Mouse (Mus musculus) embryonic facial prominence, embryonic 13.5 days (tissue): ENCODE measurements around the gene Bckdha. TPM values are rescaled to one million over a fixed set of nuclear protein-coding genes. Genes with fewer than 3 reads are reported as not detected.

Experiments
- ATAC-seq: fragments of 200-750 bp; cut with Nextera tagmentation; 2 replicates; pipeline ENCODE4 v1.8.0; 2017; ENCODE audit warnings: low read depth; ENCODE audit not compliant: insufficient number of reproducible peaks, insufficient read depth, low FRiP score, low TSS enrichment
- H3K27ac ChIP-seq: fragments of 300-500 bp; sonication (generic); 2 replicates; pipeline ENCODE4 v1.5.1; 2015; ENCODE audit warnings: moderate library complexity, mild to moderate bottlenecking, inconsistent platforms
- H3K27me3 ChIP-seq: fragments of 300-500 bp; sonication (generic); 2 replicates; pipeline ENCODE4 v1.6.1; 2015; ENCODE audit warnings: mild to moderate bottlenecking, inconsistent platforms
- H3K36me3 ChIP-seq: fragments of 300-500 bp; sonication (generic); 2 replicates; pipeline ENCODE4 v1.6.1; 2015; ENCODE audit warnings: mild to moderate bottlenecking, inconsistent platforms
- H3K4me1 ChIP-seq: fragments of 300-500 bp; sonication (generic); 2 replicates; pipeline ENCODE4 v1.6.1; 2015; ENCODE audit warnings: inconsistent platforms
- H3K4me2 ChIP-seq: fragments of 300-500 bp; sonication (generic); 2 replicates; pipeline ENCODE4 v1.6.1; 2015; ENCODE audit warnings: moderate library complexity, mild to moderate bottlenecking, inconsistent platforms
- H3K4me3 ChIP-seq: fragments of 300-500 bp; sonication (generic); 2 replicates; pipeline ENCODE4 v1.5.1; 2015; ENCODE audit warnings: mild to moderate bottlenecking, inconsistent platforms
- H3K9ac ChIP-seq: fragments of 300-500 bp; sonication (generic); 2 replicates; pipeline ENCODE4 v1.6.1; 2015; ENCODE audit warnings: mild to moderate bottlenecking, inconsistent platforms
- H3K9me3 ChIP-seq: fragments of 300-500 bp; sonication (generic); 2 replicates; pipeline ENCODE4 v1.6.1; 2016; ENCODE audit warnings: inconsistent platforms
- WGBS: fragments of 180-500 bp; shearing (Covaris S2); methylation state at CpG from one replicate; pipeline ENCODE4 v1.1.7; 2015; ENCODE audit warnings: mixed read lengths; 5-methylcytosine and 5-hydroxymethylcytosine counted together
- polyA plus RNA-seq: library from polyadenylated mRNA; unstranded; fragments of >200 nt; fragmentation: Nextera tagmentation; extraction: Ambion mirVana; gene quantifications from 2 replicates; pipeline ENCODE4 v1.2.1, GENCODE M21; 2015

The Bckdha gene
- polyA plus RNA-seq, 1 experiment from 2014 or later: 60.6 TPM

DNA sequence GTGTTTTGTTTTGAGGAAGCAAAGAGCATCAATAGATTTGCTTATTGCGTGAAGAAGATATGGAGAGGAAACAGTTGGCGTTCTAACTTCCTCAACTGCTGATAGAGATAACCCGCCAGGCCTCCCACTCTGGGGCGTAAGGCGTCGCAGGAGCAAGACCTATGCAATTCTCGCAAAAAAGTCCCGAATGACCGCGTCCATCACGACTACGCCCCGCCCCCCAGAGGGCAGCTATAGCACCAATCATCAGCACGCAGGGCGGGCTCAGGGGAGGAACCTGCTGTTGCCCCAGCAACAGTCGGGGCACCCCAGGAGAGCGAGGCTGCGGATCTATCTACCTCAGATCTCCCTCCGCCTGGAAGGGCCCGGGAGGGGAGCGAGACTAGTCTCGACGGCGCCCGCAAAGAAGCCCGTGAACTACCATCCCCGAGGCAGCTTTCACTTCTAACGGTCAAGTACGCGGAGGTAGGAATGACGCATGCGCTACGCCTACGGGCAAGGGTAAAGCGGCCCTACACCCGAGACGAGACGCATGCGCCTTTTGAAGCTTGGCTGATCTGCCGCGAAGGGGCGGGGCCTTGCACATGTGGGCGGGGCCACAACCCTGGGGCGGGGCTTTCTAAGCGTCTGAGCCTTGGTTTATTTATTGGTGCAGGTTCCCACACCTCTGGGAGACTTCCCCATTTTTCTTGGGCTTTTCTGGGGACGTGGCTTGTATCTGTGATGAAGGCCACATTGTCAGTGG is 21.9 kb upstream of the Bckdha start, which contains the start of gene B9d2:
B9d2 (plus strand) TSS at position 267 of the 745 bp plus-strand sequence.
- H3K9ac ChIP-seq: peak within 1 kb of the TSS; percentile 73
- peak; percentile 91 for ATAC-seq
- no peaks in the 10 kb centered on the region for H3K9me3 ChIP-seq
- H3K27me3 ChIP-seq: peaks cover 29% of the 10 kb centered on the region
- peaks cover 27% of the 10 kb centered on the region for H3K4me1 ChIP-seq
- H3K4me3 ChIP-seq: peak within 1 kb of the TSS; percentile 64
- under 1% methylated on average over 46 of the region's 46 CpGs for WGBS
- H3K36me3 ChIP-seq: 0 out of 2 replicates have a peak, but pooled peaks cover 3% of the 10 kb centered on the region
- peak within 1 kb of the TSS; percentile 71 for H3K4me2 ChIP-seq
- H3K27ac ChIP-seq: peak within 1 kb of the TSS; percentile 93

DNA sequence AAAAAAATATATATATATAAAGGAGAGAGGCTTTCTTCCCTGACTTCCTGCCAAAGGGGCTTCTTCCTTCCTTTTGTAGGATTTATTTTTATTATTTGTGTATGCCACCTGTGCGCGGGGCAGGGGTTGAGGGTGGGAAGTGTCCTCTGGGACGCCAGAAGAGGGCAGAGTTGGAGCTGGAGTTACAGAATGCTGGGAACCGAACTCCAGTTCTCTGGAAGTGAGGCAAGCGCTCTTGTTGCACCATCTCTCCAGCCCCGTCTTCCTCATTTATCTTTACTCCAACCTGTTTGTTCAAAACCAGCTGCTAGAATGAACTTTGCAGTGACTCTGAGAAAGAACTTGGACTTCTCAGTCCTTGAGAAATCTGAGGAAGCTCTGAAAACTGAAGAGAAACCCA is 21.2 kb upstream of the Bckdha start:
- H3K27me3 ChIP-seq: peaks cover 33% of the 10 kb centered on the region
- H3K4me3 ChIP-seq: peak overlapping the region; percentile 64
- 0 out of 2 replicates have a peak, but pooled peaks cover 3% of the 10 kb centered on the region for H3K36me3 ChIP-seq
- H3K9ac ChIP-seq: peak overlapping the region; percentile 73; the same call in 1 of the 2 replicates
- peak overlapping the region; percentile 71 for H3K4me2 ChIP-seq
- no peak overlapping the region for H3K27ac ChIP-seq
- peaks cover 26% of the 10 kb centered on the region for H3K4me1 ChIP-seq
- no peaks in the 10 kb centered on the region for H3K9me3 ChIP-seq
- WGBS: 6% methylated on average over 6 of the region's 6 CpGs
- no peak for ATAC-seq

DNA sequence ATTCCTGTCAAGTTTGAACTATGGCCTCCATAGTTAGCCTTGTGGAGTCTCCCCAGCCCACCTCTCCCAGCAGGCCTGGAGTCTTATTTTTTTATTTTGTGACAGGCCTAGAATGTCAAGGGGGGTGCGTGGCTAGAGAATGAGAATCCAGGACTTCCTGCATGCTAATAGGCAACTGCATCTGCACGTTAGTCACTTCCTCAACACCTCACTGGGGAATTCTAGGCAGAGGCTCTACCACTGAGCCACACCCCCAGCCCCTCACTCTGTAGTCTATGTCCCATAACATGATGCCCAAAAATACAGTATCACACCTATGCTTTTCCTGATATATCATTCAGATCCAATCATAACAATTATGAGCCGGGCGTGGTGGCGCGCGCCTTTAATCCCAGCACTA is 18.2 kb upstream of the Bckdha start:
- ATAC-seq: no peak
- Histone ChIP-seq H3K9ac (no peak overlapping the region), H3K36me3 (no peaks in the 10 kb centered on the region), H3K27ac (no peak overlapping the region), H3K4me2 (no peak overlapping the region), H3K9me3 (no peaks in the 10 kb centered on the region), H3K27me3 (peaks cover 57% of the 10 kb centered on the region), H3K4me1 (peaks cover 28% of the 10 kb centered on the region), H3K4me3 (no peak overlapping the region)
- WGBS: 91% methylated on average over 7 of the region's 7 CpGs

DNA sequence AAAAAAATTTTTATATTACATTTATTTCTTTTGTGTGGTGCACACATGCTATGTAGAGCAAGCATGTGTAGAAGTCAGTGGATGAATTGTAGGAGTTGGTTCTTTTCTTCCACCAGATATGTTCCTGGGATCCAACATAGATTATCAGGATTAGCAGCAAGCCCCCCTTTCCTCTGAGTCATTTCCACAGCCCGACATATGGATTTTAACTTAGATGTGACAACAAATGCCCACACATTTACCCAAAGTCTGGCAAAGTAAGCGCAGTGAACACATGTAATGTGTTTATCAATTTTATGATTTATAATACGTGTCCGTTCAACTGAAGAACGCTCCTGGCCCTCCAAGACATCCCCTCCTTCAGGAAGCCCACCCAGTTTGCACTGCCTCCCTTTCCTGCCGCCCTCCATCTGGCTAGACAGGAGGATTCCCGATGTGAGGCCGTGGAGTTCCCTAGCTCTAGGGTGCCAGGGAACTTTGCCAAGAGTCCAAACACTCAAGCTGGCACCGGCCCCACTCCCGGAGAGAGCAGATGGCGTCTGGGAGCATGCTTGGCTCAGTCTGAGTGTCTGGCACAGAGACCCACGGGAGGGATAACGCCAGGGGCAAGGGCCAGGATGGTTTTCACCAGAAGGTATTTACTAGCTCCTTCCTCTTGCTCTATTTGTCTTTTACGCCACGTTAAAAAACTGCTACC is 17.5 kb upstream of the Bckdha start:
- no peaks in the 10 kb centered on the region for H3K9me3 ChIP-seq
- H3K27ac ChIP-seq: no peak overlapping the region
- no peak for ATAC-seq
- H3K4me3 ChIP-seq: no peak overlapping the region
- no peaks in the 10 kb centered on the region for H3K36me3 ChIP-seq
- peaks cover 57% of the 10 kb centered on the region for H3K27me3 ChIP-seq
- H3K9ac ChIP-seq: no peak overlapping the region
- peaks cover 24% of the 10 kb centered on the region for H3K4me1 ChIP-seq
- H3K4me2 ChIP-seq: peak overlapping the region; percentile 9; the same call in 1 of the 2 replicates
- 63% methylated on average over 15 of the region's 15 CpGs for WGBS

DNA sequence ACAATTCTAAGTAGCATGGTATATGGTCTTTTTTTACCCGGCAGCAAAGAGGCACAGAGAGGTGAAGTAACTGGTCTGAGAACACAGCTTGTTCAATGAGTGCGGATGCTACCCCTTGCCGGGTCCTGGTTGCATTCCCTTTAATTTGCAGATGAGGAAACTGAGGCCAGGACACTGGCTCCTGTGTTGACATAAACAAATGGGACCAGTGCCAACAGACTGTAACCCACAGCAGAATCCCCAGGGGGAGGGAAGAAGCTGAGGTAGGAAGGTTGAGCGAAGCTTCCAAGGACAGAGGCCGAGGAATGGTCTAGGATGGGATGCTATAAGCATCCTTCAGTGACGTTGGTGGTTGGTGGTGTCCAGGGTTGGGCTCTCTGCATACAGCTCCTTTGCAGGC is 16.6 kb upstream of the Bckdha start:
- Histone ChIP-seq H3K4me3 (peak overlapping the region; percentile 37; the same call in 1 of the 2 replicates), H3K4me2 (peak overlapping the region; percentile 65), H3K27me3 (peaks cover 57% of the 10 kb centered on the region), H3K9ac (peak overlapping the region; percentile 66; the same call in 1 of the 2 replicates), H3K9me3 (no peaks in the 10 kb centered on the region), H3K27ac (no peak overlapping the region), H3K4me1 (peaks cover 21% of the 10 kb centered on the region), H3K36me3 (no peaks in the 10 kb centered on the region)
- ATAC-seq: no peak
- 43% methylated on average over 6 of the region's 6 CpGs for WGBS

DNA sequence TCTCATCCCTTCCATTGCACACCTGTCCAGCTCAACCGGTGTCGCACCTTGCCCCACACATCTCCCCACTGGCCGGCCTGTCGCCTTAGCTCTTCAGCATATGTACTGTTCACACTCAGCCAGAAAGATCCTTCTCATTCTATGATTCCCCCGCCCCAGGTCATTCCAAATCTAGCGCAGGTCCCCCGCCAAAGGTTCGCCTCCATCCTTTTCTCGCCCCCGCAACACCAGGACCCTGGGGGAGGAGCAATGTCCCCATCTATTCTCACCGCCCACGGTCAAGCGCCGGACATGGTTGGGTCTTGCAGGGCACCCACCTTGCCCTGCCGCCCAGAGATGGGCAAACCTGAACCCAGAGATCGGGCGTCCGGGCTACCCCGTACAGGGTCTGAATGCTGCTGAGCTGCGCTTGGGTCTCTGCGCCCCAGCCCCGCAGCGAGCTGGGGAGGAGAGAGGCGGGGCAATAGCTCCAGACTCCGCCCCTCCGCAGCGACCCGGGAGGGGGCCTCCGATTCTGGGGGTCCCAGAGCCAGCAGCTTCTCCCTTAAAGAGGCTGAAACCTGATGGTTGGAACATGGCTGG is 16.0 kb upstream of the Bckdha start, which contains the start of gene Tmem91:
Tmem91 (minus strand) TSS at position 448 of the 582 bp plus-strand sequence.
- H3K4me3 ChIP-seq: peak within 1 kb of the TSS; percentile 37
- H3K27ac ChIP-seq: no peak within 1 kb of the TSS
- peaks cover 57% of the 10 kb centered on the region for H3K27me3 ChIP-seq
- 3% methylated on average over 29 of the region's 29 CpGs for WGBS
- peaks cover 16% of the 10 kb centered on the region for H3K4me1 ChIP-seq
- ATAC-seq: no peak
- peak within 1 kb of the TSS; percentile 65 for H3K4me2 ChIP-seq
- peak within 1 kb of the TSS; percentile 66 for H3K9ac ChIP-seq
- no peaks in the 10 kb centered on the region for H3K9me3 ChIP-seq
- peaks cover under 1% of the 10 kb centered on the region; the same call in 1 of the 2 replicates for H3K36me3 ChIP-seq

DNA sequence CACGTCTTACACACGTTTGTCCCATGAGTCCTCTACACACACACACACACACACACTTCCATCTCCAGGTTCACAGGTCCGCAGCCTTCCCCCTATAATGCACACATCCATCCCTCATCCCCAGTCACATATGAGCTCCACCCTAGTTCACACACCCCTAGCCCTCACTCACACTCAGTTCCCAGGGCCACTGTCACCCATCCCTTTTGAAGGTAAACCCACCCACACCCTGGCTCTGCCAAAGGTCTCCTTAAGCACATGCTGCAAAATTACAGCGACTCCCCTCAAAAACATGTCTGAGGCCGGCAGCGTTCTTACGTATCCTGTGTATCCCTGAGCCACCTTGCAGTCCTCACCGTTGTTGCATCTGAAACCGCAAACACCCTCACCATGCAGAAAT is 15.5 kb upstream of the Bckdha start:
- H3K27me3 ChIP-seq: peaks cover 54% of the 10 kb centered on the region
- H3K4me3 ChIP-seq: no peak overlapping the region
- H3K4me2 ChIP-seq: peak overlapping the region; percentile 65; the same call in 1 of the 2 replicates
- ATAC-seq: no peak
- H3K9ac ChIP-seq: peak overlapping the region; percentile 66; the same call in 1 of the 2 replicates
- H3K9me3 ChIP-seq: no peaks in the 10 kb centered on the region
- H3K36me3 ChIP-seq: peaks cover 5% of the 10 kb centered on the region; the same call in 1 of the 2 replicates
- H3K27ac ChIP-seq: no peak overlapping the region
- 27% methylated on average over 9 of the region's 9 CpGs for WGBS
- peaks cover 16% of the 10 kb centered on the region for H3K4me1 ChIP-seq

DNA sequence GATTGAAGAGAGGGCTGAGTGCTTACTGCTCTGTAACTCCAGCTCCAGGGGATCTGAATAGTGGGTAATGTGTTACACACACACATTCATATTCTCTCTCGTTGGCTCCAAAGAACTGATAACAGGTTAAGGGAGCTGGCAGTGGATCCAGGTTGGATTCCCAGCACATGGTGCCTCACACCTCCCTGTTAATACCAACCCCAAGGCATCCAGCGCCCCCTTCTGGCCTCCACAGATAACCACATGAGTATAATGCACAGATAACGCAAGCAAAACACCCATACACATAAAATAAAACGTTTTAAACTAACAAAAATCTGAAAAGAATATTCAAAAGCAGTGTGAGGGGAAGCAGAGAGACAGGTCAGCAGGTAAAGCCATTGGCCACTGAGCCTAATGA is 13.7 kb upstream of the Bckdha start:
- Histone ChIP-seq H3K36me3 (peaks cover 24% of the 10 kb centered on the region), H3K9ac (no peak overlapping the region), H3K4me1 (peaks cover 16% of the 10 kb centered on the region), H3K27me3 (peaks cover 40% of the 10 kb centered on the region), H3K9me3 (no peaks in the 10 kb centered on the region), H3K4me3 (no peak overlapping the region), H3K4me2 (no peak overlapping the region), H3K27ac (no peak overlapping the region)
- ATAC-seq: no peak
- WGBS: 55% methylated on average over 4 of the region's 4 CpGs

DNA sequence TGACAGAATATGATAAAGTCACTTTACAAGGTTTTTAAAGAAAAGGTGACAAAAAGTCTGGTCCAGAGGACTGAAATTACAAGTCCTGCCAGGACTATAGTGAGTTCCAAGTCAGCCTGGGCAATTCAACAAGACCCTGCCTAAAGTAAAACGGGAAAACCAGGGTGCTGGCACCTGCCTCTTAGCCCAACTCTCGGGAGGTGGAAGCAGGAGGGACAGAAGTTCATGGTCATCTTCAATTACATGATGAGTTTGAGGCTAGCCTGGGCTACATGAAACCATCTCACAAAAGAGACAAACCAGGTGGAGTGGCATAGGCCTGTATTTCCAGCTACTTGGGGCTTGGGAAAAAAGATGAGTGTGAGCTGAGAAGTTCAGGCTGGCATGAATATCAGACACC is 12.9 kb upstream of the Bckdha start:
- Histone ChIP-seq H3K4me3 (no peak overlapping the region), H3K27ac (no peak overlapping the region), H3K36me3 (peaks cover 31% of the 10 kb centered on the region), H3K4me2 (no peak overlapping the region), H3K9ac (no peak overlapping the region), H3K9me3 (no peaks in the 10 kb centered on the region), H3K4me1 (peaks cover 13% of the 10 kb centered on the region), H3K27me3 (peaks cover 39% of the 10 kb centered on the region)
- no peak for ATAC-seq
- 73% methylated on average over 2 of the region's 2 CpGs for WGBS

DNA sequence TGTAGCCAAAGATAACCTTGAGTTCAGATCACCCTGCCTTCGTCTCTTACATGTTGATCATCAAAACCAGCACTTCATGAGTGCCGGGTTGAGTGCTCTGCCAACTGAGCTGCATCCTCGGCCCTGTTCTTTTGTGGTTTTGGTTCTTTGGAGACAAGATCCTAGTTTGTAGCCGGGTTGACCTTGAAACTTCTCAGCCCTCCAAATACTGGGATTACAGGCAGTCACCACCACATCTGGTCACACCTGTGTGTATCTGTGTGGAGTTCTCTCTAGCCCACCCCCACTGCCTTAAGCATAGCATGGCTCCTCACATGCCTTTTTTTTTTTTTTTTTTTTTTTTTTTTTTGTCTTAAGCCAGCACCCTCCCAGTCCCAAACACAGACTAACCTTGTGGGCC is 11.3 kb upstream of the Bckdha start:
- peaks cover 25% of the 10 kb centered on the region for H3K27me3 ChIP-seq
- peaks cover 7% of the 10 kb centered on the region for H3K4me1 ChIP-seq
- H3K9me3 ChIP-seq: no peaks in the 10 kb centered on the region
- no peak for ATAC-seq
- no peak overlapping the region for H3K9ac ChIP-seq
- no peak overlapping the region for H3K27ac ChIP-seq
- WGBS: 87% methylated on average over 4 of the region's 4 CpGs
- no peak overlapping the region for H3K4me3 ChIP-seq
- peaks cover 42% of the 10 kb centered on the region for H3K36me3 ChIP-seq
- H3K4me2 ChIP-seq: no peak overlapping the region

DNA sequence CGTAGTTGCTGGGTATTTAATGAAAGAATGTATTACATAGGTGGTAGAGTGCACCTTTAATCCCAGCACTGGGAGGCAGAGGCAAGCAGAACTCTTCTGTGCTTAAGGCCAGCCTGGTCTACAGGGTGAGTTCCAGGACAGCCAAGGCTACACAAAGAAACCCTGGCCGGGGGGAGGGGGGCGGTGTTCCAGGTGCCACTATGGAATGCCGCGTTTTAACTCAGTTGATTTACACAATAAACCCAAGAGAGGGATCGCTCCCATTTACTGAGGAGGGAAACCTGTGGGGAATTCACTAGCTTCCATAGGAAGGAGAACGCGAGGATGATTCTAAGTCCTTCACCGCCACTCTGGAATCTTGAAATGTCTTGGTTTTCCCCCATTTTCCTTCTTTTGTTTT is 10.8 kb upstream of the Bckdha start:
- Histone ChIP-seq H3K36me3 (peaks cover 47% of the 10 kb centered on the region), H3K4me3 (no peak overlapping the region), H3K27ac (no peak overlapping the region), H3K9ac (no peak overlapping the region), H3K27me3 (peaks cover 20% of the 10 kb centered on the region), H3K4me1 (peaks cover 2% of the 10 kb centered on the region), H3K4me2 (no peak overlapping the region), H3K9me3 (no peaks in the 10 kb centered on the region)
- ATAC-seq: no peak
- 83% methylated on average over 9 of the region's 9 CpGs for WGBS
